Mouse (Mus musculus): Measurements from ENCODE around the gene Mt3.

GRCm38 (mm10) chr8:94152513-94153300 lies at the start of gene Mt3:
- TF ChIP-seq POLR2A (IDR thresholded peaks at IDR 0.05; ENCODE audit: borderline replicate concordance, control insufficient read depth, low read depth, low read length) = no peak
- no peak for TF ChIP-seq CTCF (IDR thresholded peaks at IDR 0.05; ENCODE audit: control insufficient read depth, insufficient read depth, low read length)
